Mouse (Mus musculus) forebrain, embryonic 14.5 days (tissue): ENCODE data around the gene Pgpep1. TPM values are rescaled to one million over a fixed set of nuclear protein-coding genes. Genes with fewer than 3 reads are reported as not detected.

Experiments used
- ATAC-seq: fragments of 200-750 bp; cut with Nextera tagmentation; 2 replicates; pipeline ENCODE4 v1.8.0; 2017; ENCODE audit warnings: mild to moderate bottlenecking, moderate library complexity
- DNase-seq: peaks from one replicate; pipeline ENCODE4 v3.0.0-alpha.2; 2015; ENCODE audit warnings: low spot score
- H3K27ac ChIP-seq: fragments of 300-500 bp; sonication (generic); 2 replicates; pipeline ENCODE4 v1.5.1; 2014; ENCODE audit warnings: low read depth, mild to moderate bottlenecking, control low read depth, low read length, moderate library complexity
- H3K27me3 ChIP-seq: fragments of 300-500 bp; sonication (generic); replicated peaks from 2 replicates; pipeline ENCODE4 v1.6.1; 2014; ENCODE audit warnings: low read length, control low read depth, mixed read lengths; ENCODE audit not compliant: control insufficient read depth, insufficient read depth
- H3K36me3 ChIP-seq: fragments of 300-500 bp; sonication (generic); 2 replicates; pipeline ENCODE4 v1.6.1; 2014; ENCODE audit warnings: low read length, control low read depth; ENCODE audit not compliant: control insufficient read depth, insufficient read depth
- H3K4me1 ChIP-seq: fragments of 300-500 bp; sonication (generic); 2 replicates; pipeline ENCODE4 v1.6.1; 2014; ENCODE audit warnings: antibody characterized with exemption, low read length, control low read depth; ENCODE audit not compliant: control insufficient read depth, insufficient read depth
- H3K4me2 ChIP-seq: fragments of 300-500 bp; sonication (generic); 2 replicates; pipeline ENCODE4 v1.6.1; 2014; ENCODE audit warnings: mild to moderate bottlenecking, control low read depth, low read length
- H3K4me3 ChIP-seq: fragments of 300-500 bp; sonication (generic); 2 replicates; pipeline ENCODE4 v1.5.1; 2014; ENCODE audit warnings: low read depth, low read length, control low read depth
- H3K9ac ChIP-seq: fragments of 300-500 bp; sonication (generic); 2 replicates; pipeline ENCODE4 v1.6.1; 2014; ENCODE audit warnings: mild to moderate bottlenecking, low read length, control low read depth, moderate library complexity
- H3K9me3 ChIP-seq: fragments of 300-500 bp; sonication (generic); replicated peaks from 2 replicates; pipeline ENCODE4 v1.6.1; 2016; ENCODE audit warnings: low read length, control low read depth, mixed read lengths; ENCODE audit not compliant: control insufficient read depth
- WGBS: fragments of 180-500 bp; shearing (Covaris S2); extraction: QIAGEN DNeasy Blood & Tissue Kit; methylation state at CpG from one replicate; pipeline ENCODE4 v1.1.7; 2014; 5-methylcytosine and 5-hydroxymethylcytosine counted together
- polyA plus RNA-seq: library from polyadenylated mRNA; unstranded; fragments of >200 nt; fragmentation: Nextera tagmentation; extraction: Ambion mirVana; gene quantifications from 2 replicates; pipeline ENCODE4 v1.2.1, GENCODE M21; 2014

Gene Pgpep1
- polyA plus RNA-seq, 1 experiment from 2014 or later = 101 TPM

DNA sequence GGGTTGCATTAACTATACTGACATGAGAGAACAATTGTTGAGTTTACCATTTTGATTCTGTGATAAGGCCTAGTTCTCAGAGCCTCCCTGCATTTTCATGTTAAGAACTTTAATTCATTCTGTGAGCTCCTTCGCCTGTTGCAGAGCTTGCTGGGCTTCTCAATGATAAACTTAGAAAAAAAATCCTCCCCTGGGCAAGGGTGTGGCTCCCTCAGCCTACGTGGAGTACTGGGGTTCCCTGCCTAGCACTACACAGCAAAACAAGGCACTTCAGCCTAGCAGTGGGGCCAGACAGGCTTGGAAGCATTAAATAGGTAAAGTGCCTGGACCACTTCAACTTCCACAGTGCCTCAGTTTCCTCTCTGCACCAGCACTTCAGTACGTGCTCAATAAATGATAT, 21.2 kb upstream of the Pgpep1 start:
- ATAC-seq (no peak), DNase-seq (no peak)
- H3K4me1 ChIP-seq = no peaks in the 10 kb centered on the region
- H3K4me3 ChIP-seq = no peak overlapping the region
- 75% methylated on average over 3 of the region's 3 CpGs for WGBS
- no peak overlapping the region for H3K27ac ChIP-seq
- no peak overlapping the region for H3K9ac ChIP-seq
- H3K36me3 ChIP-seq = peaks cover 25% of the 10 kb centered on the region
- H3K27me3 ChIP-seq = no peaks in the 10 kb centered on the region
- no peak overlapping the region for H3K4me2 ChIP-seq
- H3K9me3 ChIP-seq = no peaks in the 10 kb centered on the region

DNA sequence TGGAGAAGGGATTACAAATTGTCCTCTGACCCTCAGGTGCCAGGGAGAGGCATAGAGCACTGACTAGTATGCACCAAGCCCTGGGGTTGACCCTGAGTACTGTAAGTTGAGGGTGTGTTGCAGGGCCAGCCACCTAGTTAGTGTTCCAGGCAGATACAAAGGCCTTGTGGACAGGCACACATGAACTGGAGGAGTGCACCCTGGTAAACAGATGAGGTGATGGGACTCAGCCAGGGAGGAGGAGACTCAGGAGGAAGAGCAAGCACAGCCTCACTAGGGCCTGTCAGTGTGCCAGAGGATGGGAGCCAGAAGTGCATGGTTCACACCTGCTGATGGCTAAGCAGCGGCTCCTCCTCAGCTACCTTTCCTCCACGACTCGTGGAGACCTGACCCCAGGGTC, 19.9 kb upstream of the Pgpep1 start:
- no peak for DNase-seq
- no peak for ATAC-seq
- Histone ChIP-seq H3K4me3 (no peak overlapping the region), H3K4me2 (no peak overlapping the region), H3K9ac (no peak overlapping the region), H3K4me1 (no peaks in the 10 kb centered on the region), H3K27me3 (no peaks in the 10 kb centered on the region), H3K9me3 (no peaks in the 10 kb centered on the region), H3K27ac (no peak overlapping the region), H3K36me3 (peaks cover 25% of the 10 kb centered on the region)
- WGBS = 96% methylated on average over 3 of the region's 3 CpGs

- H3K4me1 ChIP-seq = no peaks in the 10 kb centered on the region
- no peaks in the 10 kb centered on the region for H3K9me3 ChIP-seq
- no peak overlapping the region for H3K4me2 ChIP-seq
- H3K4me3 ChIP-seq = no peak overlapping the region
- H3K27ac ChIP-seq = no peak overlapping the region
- no peak overlapping the region for H3K9ac ChIP-seq
- DNase-seq (no peak), ATAC-seq (no peak)
- H3K36me3 ChIP-seq = peaks cover 25% of the 10 kb centered on the region
- 94% methylated on average over 4 of the region's 4 CpGs for WGBS
- no peaks in the 10 kb centered on the region for H3K27me3 ChIP-seq
These were observed 19.2 kb upstream of the Pgpep1 start for GRCm38 (mm10) chr8:70679404-70679803.

GRCm38 (mm10) chr8:70678679-70679078, 18.5 kb upstream of the Pgpep1 start:
- DNase-seq = no peak
- no peak overlapping the region for H3K4me2 ChIP-seq
- peaks cover 25% of the 10 kb centered on the region for H3K36me3 ChIP-seq
- H3K27me3 ChIP-seq = no peaks in the 10 kb centered on the region
- peaks cover 7% of the 10 kb centered on the region for H3K4me1 ChIP-seq
- H3K9me3 ChIP-seq = no peaks in the 10 kb centered on the region
- no peak overlapping the region for H3K4me3 ChIP-seq
- ATAC-seq = no peak
- no peak overlapping the region for H3K27ac ChIP-seq
- H3K9ac ChIP-seq = no peak overlapping the region

DNA sequence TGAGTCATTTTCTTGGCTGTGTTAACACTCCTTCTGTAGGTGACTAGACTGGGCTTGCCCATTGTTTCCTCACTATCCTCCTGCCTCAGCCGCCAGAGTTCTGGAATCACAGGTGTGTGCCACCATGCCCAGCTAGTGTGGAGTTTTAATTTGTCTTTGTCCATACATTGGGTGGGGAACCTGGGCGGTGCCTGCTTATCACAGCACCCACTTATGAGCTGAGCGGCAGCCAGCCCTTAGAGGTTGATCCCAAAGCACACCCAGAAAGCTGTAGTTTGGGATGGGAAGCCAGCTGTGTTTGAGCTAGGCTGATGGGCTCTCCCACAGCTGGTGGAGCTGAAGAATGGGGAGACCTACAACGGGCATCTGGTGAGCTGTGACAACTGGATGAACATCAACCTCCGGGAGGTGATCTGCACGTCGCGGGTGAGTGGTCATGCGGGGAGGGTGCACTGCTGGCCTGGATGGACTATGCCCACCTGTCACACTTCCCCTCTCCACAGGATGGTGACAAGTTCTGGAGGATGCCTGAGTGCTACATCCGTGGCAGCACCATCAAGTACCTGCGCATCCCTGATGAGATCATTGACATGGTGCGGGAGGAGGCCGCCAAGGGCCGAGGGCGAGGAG, 17.4 kb upstream of the Pgpep1 start:
- DNase-seq = no peak
- Histone ChIP-seq H3K27ac (no peak overlapping the region), H3K9ac (no peak overlapping the region), H3K9me3 (no peaks in the 10 kb centered on the region), H3K36me3 (peaks cover 25% of the 10 kb centered on the region), H3K4me1 (peaks cover 7% of the 10 kb centered on the region), H3K27me3 (no peaks in the 10 kb centered on the region), H3K4me3 (no peak overlapping the region), H3K4me2 (no peak overlapping the region)
- no peak for ATAC-seq
- 90% methylated on average over 15 of the region's 15 CpGs for WGBS

DNA sequence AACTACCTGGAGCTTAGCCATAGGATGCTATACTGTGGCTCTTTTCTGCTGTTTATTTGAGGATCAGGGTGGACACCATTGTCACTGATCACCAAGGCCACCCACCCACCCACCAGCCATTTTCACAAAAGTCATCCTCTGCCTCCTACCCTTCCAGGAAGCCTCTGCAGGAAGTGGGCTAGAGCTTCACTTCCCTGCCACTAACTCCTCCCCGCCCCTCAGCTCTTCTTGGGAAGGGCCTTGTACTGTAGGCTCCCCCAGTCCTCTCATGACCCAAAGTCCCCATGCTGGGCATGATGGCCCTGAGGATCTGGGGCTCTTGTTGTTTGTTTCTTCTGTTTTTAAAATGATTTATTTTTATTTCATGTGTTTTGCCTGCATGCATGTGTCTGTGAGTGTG, 15.1 kb upstream of the Pgpep1 start:
- H3K4me3 ChIP-seq = no peak overlapping the region
- no peak overlapping the region for H3K27ac ChIP-seq
- peaks cover 10% of the 10 kb centered on the region for H3K4me1 ChIP-seq
- no peak overlapping the region for H3K9ac ChIP-seq
- no peak for ATAC-seq
- no peak overlapping the region for H3K4me2 ChIP-seq
- H3K36me3 ChIP-seq = peaks cover 25% of the 10 kb centered on the region
- DNase-seq = no peak
- no peaks in the 10 kb centered on the region for H3K9me3 ChIP-seq
- WGBS = 100% methylated on average over 1 of the region's 1 CpGs
- no peaks in the 10 kb centered on the region for H3K27me3 ChIP-seq

- no peak overlapping the region; the same call in 1 of the 2 replicates for H3K9ac ChIP-seq
- H3K4me3 ChIP-seq = no peak overlapping the region
- H3K9me3 ChIP-seq = no peaks in the 10 kb centered on the region
- DNase-seq (no peak), ATAC-seq (no peak)
- H3K4me2 ChIP-seq = 0 out of 2 replicates have a peak overlapping the region, but pooled peaks have one; percentile 85
- peaks cover 10% of the 10 kb centered on the region for H3K4me1 ChIP-seq
- H3K27ac ChIP-seq = no peak overlapping the region
- peaks cover 23% of the 10 kb centered on the region for H3K36me3 ChIP-seq
- H3K27me3 ChIP-seq = no peaks in the 10 kb centered on the region
- WGBS = 89% methylated on average over 4 of the region's 4 CpGs
These were observed 14.5 kb upstream of the Pgpep1 start for GRCm38 (mm10) chr8:70674716-70675115.

GRCm38 (mm10) chr8:70674109-70674508, 13.9 kb upstream of the Pgpep1 start:
- ATAC-seq = no peak
- no peak for DNase-seq
- H3K4me3 ChIP-seq = peak overlapping the region; percentile 62
- WGBS = 88% methylated on average over 3 of the region's 3 CpGs
- peak overlapping the region; percentile 71 for H3K9ac ChIP-seq
- peaks cover 17% of the 10 kb centered on the region for H3K36me3 ChIP-seq
- H3K27ac ChIP-seq = peak overlapping the region; percentile 96
- H3K9me3 ChIP-seq = no peaks in the 10 kb centered on the region
- H3K4me1 ChIP-seq = peaks cover 10% of the 10 kb centered on the region
- peak overlapping the region; percentile 85 for H3K4me2 ChIP-seq
- H3K27me3 ChIP-seq = no peaks in the 10 kb centered on the region

DNA sequence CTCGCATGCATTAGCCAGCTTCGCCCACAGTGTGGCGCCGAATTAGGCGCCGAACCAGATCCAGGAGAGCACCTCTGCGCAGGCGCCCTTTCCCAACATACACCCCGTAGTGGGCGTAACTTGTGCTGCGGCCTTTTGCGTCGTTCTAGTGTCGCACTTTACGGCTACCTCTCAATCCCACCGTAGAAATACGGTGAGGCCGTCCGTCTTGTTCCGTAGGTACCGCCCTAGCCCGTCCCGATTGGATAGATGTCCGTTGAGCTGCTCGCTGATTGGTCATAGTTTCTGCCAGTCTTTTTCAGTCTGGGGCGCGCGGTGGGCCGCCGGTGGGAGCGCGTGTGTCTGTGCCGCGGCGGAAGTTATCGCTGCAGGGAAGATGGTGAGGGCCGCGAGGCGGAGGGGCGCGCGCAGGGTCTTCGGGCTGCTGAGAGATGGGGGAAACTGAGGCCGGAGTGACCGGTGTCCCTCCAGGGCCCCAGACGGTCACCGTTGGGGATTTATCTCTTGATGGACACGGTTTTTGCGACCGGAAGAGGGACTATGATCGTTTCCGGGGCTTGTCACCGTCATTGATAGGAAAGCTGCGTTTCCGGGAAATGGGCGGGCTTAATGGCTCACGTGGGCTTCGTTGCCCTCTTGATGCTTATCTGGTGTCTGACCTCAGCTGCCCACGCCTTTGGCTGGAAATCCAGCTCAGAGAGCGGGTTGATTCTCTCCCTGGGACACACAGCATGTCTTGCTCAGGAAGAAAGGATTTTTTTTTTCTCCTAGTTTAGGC, 13.1 kb upstream of the Pgpep1 start, which contains the start of gene Lsm4:
TSS of gene Lsm4 (plus strand) at position 170 of the 778 bp plus-strand sequence.
- H3K4me1 ChIP-seq = peaks cover 10% of the 10 kb centered on the region
- under 1% methylated on average over 58 of the region's 60 CpGs for WGBS
- H3K27ac ChIP-seq = peak within 1 kb of the TSS; percentile 96
- peak; percentile 98 for ATAC-seq
- peak within 1 kb of the TSS; percentile 62 for H3K4me3 ChIP-seq
- H3K27me3 ChIP-seq = no peaks in the 10 kb centered on the region
- H3K4me2 ChIP-seq = peak within 1 kb of the TSS; percentile 85
- peak; percentile 100 for DNase-seq
- peak within 1 kb of the TSS; percentile 71 for H3K9ac ChIP-seq
- H3K9me3 ChIP-seq = no peaks in the 10 kb centered on the region
- peaks cover 10% of the 10 kb centered on the region for H3K36me3 ChIP-seq
